Mouse (Mus musculus) heart, embryonic 14.5 days (tissue): Measurements from ENCODE around the gene Ilkap. TPM values are rescaled to one million over a fixed set of nuclear protein-coding genes. Genes with fewer than 3 reads are reported as not detected.

Experiments
- ATAC-seq: fragments of 200-750 bp; cut with Nextera tagmentation; 2 replicates; pipeline ENCODE4 v1.8.0; 2017; ENCODE audit warnings: low read depth, moderate TSS enrichment; ENCODE audit not compliant: insufficient number of reproducible peaks, insufficient read depth, low FRiP score
- H3K27ac ChIP-seq, 2 experiments: fragments of 200-500 bp in 1 of 2; fragments of 300-500 bp in 1 of 2; sonication (generic) in 1 of 2; replicated peaks in 1 of 2; 2 replicates each; pipeline ENCODE4 v1.5.1; 2012 to 2014; ENCODE audit warnings: low read depth in 2 of 2, low read length in 2 of 2, control low read depth in 1 of 2, mild to moderate bottlenecking in 1 of 2, mixed read lengths in 1 of 2; ENCODE audit not compliant: control insufficient read depth in 1 of 2, insufficient read depth in 1 of 2
- H3K27me3 ChIP-seq: fragments of 300-500 bp; sonication (generic); 2 replicates; pipeline ENCODE4 v1.6.1; 2014; ENCODE audit warnings: mild to moderate bottlenecking, low read length, control low read depth; ENCODE audit not compliant: control insufficient read depth, insufficient read depth
- H3K36me3 ChIP-seq: fragments of 300-500 bp; sonication (generic); 2 replicates; pipeline ENCODE4 v1.6.1; 2014; ENCODE audit warnings: mild to moderate bottlenecking, control low read depth, low read length, mixed read lengths; ENCODE audit not compliant: control insufficient read depth, insufficient read depth
- H3K4me1 ChIP-seq, 2 experiments: fragments of 200-500 bp in 1 of 2; fragments of 300-500 bp in 1 of 2; sonication (generic) in 1 of 2; 2 replicates each; pipeline ENCODE4 v1.6.1; 2012 to 2014; ENCODE audit warnings: low read length in 2 of 2, control low read depth in 1 of 2, mixed read lengths in 1 of 2; ENCODE audit not compliant: control insufficient read depth in 2 of 2, insufficient read depth in 2 of 2
- H3K4me2 ChIP-seq: fragments of 300-500 bp; sonication (generic); 2 replicates; pipeline ENCODE4 v1.6.1; 2014; ENCODE audit warnings: mild to moderate bottlenecking, low read length
- H3K4me3 ChIP-seq, 2 experiments: fragments of 200-500 bp in 1 of 2; fragments of 300-500 bp in 1 of 2; sonication (generic) in 1 of 2; 2 replicates each; pipeline ENCODE4 v1.5.1; 2012 to 2014; ENCODE audit warnings: low read length in 2 of 2, mild to moderate bottlenecking in 2 of 2, control low read depth in 1 of 2, low read depth in 1 of 2, moderate library complexity in 1 of 2; ENCODE audit not compliant: control insufficient read depth in 1 of 2, insufficient read depth in 1 of 2
- H3K9ac ChIP-seq: fragments of 300-500 bp; sonication (generic); 2 replicates; pipeline ENCODE4 v1.6.1; 2014; ENCODE audit warnings: mild to moderate bottlenecking, low read length
- H3K9me3 ChIP-seq: fragments of 300-500 bp; sonication (generic); 2 replicates; pipeline ENCODE4 v1.6.1; 2016; ENCODE audit warnings: low read length, control low read depth; ENCODE audit not compliant: control insufficient read depth
- WGBS: fragments of 180-500 bp; shearing (Covaris S2); extraction: QIAGEN DNeasy Blood & Tissue Kit; methylation state at CpG from one replicate; pipeline ENCODE4 v1.1.7; 2014; 5-methylcytosine and 5-hydroxymethylcytosine counted together
- polyA plus RNA-seq: library from polyadenylated mRNA; unstranded; fragments of >200 nt; fragmentation: Nextera tagmentation; extraction: Ambion mirVana; gene quantifications from 2 replicates; pipeline ENCODE4 v1.2.1, GENCODE M21; 2014

Ilkap gene
- polyA plus RNA-seq, 1 experiment from 2014 or later: 108 TPM

DNA sequence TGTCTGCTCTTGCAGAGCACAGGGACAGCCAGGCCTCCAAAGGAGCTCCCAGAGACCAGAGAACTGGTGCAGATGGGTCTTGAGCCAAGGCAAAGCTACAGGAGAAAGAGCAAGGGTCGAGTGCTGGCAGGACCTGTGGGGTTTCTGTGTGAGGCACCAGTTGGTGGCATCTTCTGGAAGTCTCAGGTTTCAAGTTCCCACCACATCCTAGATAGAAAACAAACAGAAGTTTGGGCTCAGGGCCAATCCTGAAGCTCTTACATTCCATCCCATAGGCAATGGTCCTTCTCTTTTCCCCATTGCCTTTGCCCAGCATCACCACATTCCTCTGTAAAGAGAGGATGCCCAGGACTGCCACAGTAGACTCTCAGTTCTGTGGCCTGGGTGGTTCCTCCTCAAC is 6.4 kb upstream of the Ilkap start:
- H3K4me3 ChIP-seq: no peak overlapping the region
- no peaks in the 10 kb centered on the region for H3K27me3 ChIP-seq
- 14% methylated on average over 1 of the region's 1 CpGs for WGBS
- no peak overlapping the region for H3K9ac ChIP-seq
- H3K4me2 ChIP-seq: no peak overlapping the region
- no peaks in the 10 kb centered on the region for H3K9me3 ChIP-seq
- no peak overlapping the region for H3K27ac ChIP-seq
- ATAC-seq: no peak
- no peaks in the 10 kb centered on the region for H3K4me1 ChIP-seq
- H3K36me3 ChIP-seq: no peaks in the 10 kb centered on the region

DNA sequence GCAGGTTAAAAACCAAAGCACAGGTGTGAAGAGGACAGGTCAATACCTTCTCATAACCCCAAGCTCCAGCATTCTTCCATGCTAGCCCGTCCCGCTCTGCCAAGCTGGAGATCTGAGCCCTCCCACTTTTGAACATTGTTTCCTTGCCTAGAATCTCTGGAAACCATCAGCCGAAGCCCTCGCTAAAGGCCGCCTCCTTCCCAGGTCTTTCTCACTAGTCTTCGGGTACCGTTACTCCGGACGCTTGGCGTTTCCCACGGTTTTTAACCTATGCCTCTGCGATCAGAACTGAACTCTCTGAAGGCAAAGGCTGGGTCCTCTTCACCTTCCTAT is 722 bp downstream of the Ilkap start:
- ATAC-seq: no peak
- Histone ChIP-seq H3K9me3 (no peaks in the 10 kb centered on the region), H3K27ac (peak overlapping the region; percentile 72 to 86), H3K27me3 (no peaks in the 10 kb centered on the region), H3K4me2 (peak overlapping the region; percentile 87), H3K36me3 (peaks cover 33% of the 10 kb centered on the region), H3K4me3 (peak overlapping the region; percentile 62 to 97), H3K4me1 (peaks cover 4 to 20% of the 10 kb centered on the region in 2 experiments; a peak in 3 of 4 replicates), H3K9ac (peak overlapping the region; percentile 96)
- under 1% methylated on average over 12 of the region's 12 CpGs for WGBS

DNA sequence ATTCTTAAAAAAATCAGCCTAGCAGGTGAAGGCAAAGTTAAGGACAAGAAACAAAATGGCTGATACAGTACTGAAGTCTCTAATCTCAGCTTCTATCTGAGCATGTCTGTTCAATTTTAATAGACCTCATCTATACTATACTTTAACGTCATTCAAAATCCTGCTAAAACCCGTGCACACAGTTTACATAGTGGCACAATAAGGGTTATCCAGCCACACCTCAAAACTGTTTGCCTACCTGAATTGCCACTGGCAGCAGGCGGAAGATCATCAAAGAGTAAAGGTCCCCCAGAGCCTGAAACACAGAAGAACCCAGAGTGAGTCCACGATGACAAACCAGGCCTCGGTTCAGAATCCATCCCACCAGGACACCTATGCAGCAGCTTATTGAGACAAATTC is 8.2 kb downstream of the Ilkap start:
- 96% methylated on average over 5 of the region's 5 CpGs for WGBS
- Histone ChIP-seq H3K36me3 (peaks cover 90% of the 10 kb centered on the region), H3K27me3 (no peaks in the 10 kb centered on the region), H3K9ac (no peak overlapping the region), H3K4me3 (no peak overlapping the region), H3K27ac (no peak overlapping the region), H3K4me1 (no peaks in the 10 kb centered on the region; a peak in 1 of 4 replicates), H3K9me3 (no peaks in the 10 kb centered on the region), H3K4me2 (no peak overlapping the region)
- no peak for ATAC-seq

DNA sequence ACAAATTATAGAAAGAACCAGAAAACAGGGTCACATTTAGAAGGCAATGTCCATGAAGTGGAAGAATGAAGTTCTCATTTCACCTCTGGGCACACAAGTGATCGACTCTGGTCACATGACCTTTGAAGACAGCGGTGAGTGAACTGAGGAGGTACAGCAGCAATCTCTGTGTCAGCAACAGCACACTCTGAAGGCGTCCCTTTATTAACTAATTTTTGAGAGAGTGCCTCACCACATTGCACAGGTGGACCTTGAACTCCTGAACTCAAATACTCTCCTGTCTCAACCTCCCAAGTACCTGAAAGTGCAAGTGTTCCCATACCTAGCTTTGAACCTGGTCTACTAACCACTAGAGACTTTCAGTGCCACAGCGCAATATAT is 17.5 kb downstream of the Ilkap start:
- Histone ChIP-seq H3K4me2 (no peak overlapping the region), H3K9me3 (no peaks in the 10 kb centered on the region), H3K9ac (no peak overlapping the region), H3K27ac (no peak overlapping the region), H3K4me1 (peaks cover 7 to 15% of the 10 kb centered on the region in 2 experiments), H3K36me3 (peaks cover 96% of the 10 kb centered on the region), H3K4me3 (no peak overlapping the region), H3K27me3 (no peaks in the 10 kb centered on the region)
- 84% methylated on average over 4 of the region's 4 CpGs for WGBS
- no peak for ATAC-seq

DNA sequence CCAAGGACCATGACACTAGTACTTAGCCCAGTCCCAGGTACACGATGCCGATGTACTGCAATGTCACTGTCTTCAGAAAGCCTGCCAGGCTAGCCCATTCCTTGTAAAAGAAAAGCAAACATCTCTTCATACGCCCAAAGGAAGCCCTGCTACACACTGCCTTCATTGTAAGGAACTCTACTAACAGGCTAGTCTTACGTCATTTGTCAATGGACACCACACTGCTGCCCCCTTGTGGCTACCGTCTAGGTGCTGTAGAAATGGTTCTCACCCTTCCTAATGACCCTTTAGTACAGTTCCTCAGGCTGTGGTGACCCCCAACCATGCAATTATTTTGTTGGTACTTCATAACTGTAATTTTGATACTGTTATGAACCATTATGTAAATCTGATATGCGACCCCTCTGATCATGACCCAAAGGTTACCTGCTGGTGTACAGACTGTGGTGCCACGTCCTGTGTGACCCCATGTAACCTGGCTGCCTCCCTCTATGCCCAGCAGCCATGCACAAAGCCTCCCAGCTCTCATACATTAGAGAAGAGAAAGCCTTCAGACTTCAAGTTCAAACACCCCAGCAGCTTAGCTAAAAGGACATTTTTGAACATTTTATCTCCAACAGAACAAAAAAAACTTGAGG is 18.0 kb downstream of the Ilkap start:
- no peak overlapping the region for H3K4me2 ChIP-seq

DNA sequence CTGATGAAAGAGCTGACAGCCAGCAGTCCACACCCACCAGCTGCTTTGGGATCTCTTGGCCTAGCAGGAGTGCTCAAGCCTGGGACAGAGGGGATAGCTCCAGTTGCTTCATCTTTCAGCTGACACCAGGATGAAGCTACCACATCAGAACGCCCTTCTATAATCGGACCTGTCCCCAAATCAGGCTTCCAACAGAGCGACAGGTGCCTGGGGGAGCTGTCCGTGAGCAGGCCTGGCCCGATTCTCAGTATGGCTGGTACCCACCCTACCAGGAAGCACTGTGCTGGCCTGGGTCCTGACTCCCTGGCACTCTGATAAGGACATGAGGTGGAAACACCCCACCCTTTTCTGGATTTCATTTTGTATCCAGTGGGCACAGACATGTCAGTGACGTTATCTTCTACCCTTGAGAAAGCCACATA is 25.2 kb downstream of the Ilkap start:
- no peak overlapping the region for H3K27ac ChIP-seq
- peaks cover 87% of the 10 kb centered on the region for H3K36me3 ChIP-seq
- peaks cover 2 to 7% of the 10 kb centered on the region in 2 experiments for H3K4me1 ChIP-seq
- H3K4me2 ChIP-seq: no peak overlapping the region
- 84% methylated on average over 6 of the region's 6 CpGs for WGBS
- ATAC-seq: no peak
- no peak overlapping the region for H3K9ac ChIP-seq
- H3K9me3 ChIP-seq: no peaks in the 10 kb centered on the region
- H3K27me3 ChIP-seq: no peaks in the 10 kb centered on the region
- H3K4me3 ChIP-seq: no peak overlapping the region

More for the DNA sequence above, 18.0 kb downstream of the Ilkap start:
- H3K36me3 ChIP-seq: peaks cover 96% of the 10 kb centered on the region
- no peaks in the 10 kb centered on the region for H3K27me3 ChIP-seq
- no peak overlapping the region for H3K9ac ChIP-seq
- no peak overlapping the region for H3K4me3 ChIP-seq
- no peaks in the 10 kb centered on the region for H3K9me3 ChIP-seq
- WGBS: 57% methylated on average over 7 of the region's 7 CpGs
- ATAC-seq: no peak
- no peak overlapping the region for H3K27ac ChIP-seq
- peaks cover 7 to 15% of the 10 kb centered on the region in 2 experiments for H3K4me1 ChIP-seq

DNA sequence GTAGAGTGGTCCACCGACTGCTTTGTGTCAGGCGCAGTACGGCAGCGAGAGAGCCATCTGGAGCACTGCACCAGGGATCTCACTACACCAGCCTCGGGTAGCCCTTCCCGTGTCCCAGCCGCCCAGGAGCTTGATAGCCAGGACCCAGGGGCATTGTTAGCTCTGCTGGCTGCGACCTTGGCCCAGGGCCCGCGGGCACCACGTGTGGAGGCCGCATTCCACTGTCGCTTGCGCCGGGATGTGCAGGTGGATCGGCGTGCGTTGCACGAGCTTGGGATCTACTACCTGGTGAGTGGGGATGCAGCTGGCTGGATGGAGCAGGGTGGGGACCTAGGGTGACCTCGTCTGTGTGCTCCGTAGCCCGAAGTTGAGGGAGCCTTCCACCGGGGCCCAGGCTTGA is 28.6 kb downstream of the Ilkap start:
- H3K4me3 ChIP-seq: no peak overlapping the region
- H3K36me3 ChIP-seq: peaks cover 53% of the 10 kb centered on the region
- no peak overlapping the region for H3K4me2 ChIP-seq
- H3K9ac ChIP-seq: no peak overlapping the region
- peaks cover 8 to 14% of the 10 kb centered on the region in 2 experiments for H3K4me1 ChIP-seq
- no peaks in the 10 kb centered on the region for H3K9me3 ChIP-seq
- no peak overlapping the region for H3K27ac ChIP-seq
- no peaks in the 10 kb centered on the region; the same call in 1 of the 2 replicates for H3K27me3 ChIP-seq
- WGBS: 78% methylated on average over 23 of the region's 23 CpGs
- no peak for ATAC-seq

DNA sequence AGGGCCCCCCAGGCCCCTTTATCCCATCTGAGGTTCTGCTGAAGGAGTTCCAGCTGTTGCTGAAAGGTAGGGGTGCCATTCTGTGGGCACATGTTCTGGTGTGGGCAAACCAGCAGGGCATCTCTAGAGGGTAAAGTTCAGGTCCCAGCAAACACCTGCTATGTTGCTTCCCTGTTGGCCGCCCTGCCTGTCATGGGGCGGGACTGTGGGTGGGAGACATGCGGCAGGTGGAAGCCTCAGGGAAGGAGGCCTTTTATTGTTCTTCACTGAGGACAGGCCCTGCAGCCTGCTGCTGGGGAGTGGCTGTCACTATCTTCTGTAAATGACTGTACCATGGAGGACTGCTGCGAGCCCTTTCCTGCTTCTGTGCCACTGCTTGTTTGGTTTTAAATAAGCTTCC is 29.2 kb downstream of the Ilkap start:
- Histone ChIP-seq H3K27ac (no peak overlapping the region), H3K9ac (no peak overlapping the region), H3K36me3 (peaks cover 47% of the 10 kb centered on the region), H3K27me3 (no peaks in the 10 kb centered on the region; the same call in 1 of the 2 replicates), H3K4me3 (no peak overlapping the region), H3K4me1 (peaks cover 8 to 14% of the 10 kb centered on the region in 2 experiments), H3K4me2 (no peak overlapping the region), H3K9me3 (0 out of 2 replicates have a peak, but pooled peaks cover 1% of the 10 kb centered on the region)
- no peak for ATAC-seq
- WGBS: 75% methylated on average over 4 of the region's 4 CpGs
